Mouse (Mus musculus) midbrain, embryonic 16.5 days (tissue): ENCODE data around the gene Arsa. TPM values are rescaled to one million over a fixed set of nuclear protein-coding genes. Genes with fewer than 3 reads are reported as not detected.

Experiments
- ATAC-seq: fragments of 200-750 bp; cut with Nextera tagmentation; 2 replicates; pipeline ENCODE4 v1.8.0; 2017; ENCODE audit warnings: moderate TSS enrichment
- H3K27ac ChIP-seq: fragments of 300-500 bp; sonication (generic); 2 replicates; pipeline ENCODE4 v1.5.1; 2014; ENCODE audit warnings: mild to moderate bottlenecking, low read length, mixed read lengths
- H3K27me3 ChIP-seq: fragments of 300-500 bp; sonication (generic); 2 replicates; pipeline ENCODE4 v1.6.1; 2014; ENCODE audit warnings: low read depth, low read length, mixed read lengths; ENCODE audit not compliant: control insufficient read depth, insufficient read depth
- H3K36me3 ChIP-seq: fragments of 300-500 bp; sonication (generic); 2 replicates; pipeline ENCODE4 v1.6.1; 2014; ENCODE audit warnings: mild to moderate bottlenecking, low read length, moderate library complexity, mixed read lengths; ENCODE audit not compliant: control insufficient read depth, insufficient read depth
- H3K4me1 ChIP-seq: fragments of 300-500 bp; sonication (generic); 2 replicates; pipeline ENCODE4 v1.6.1; 2014; ENCODE audit warnings: mild to moderate bottlenecking, low read length, mixed read lengths; ENCODE audit not compliant: control insufficient read depth, insufficient read depth
- H3K4me2 ChIP-seq: fragments of 300-500 bp; sonication (generic); 2 replicates; pipeline ENCODE4 v1.6.1; 2014; ENCODE audit warnings: mild to moderate bottlenecking, low read length, mixed read lengths
- H3K4me3 ChIP-seq: fragments of 300-500 bp; sonication (generic); 2 replicates; pipeline ENCODE4 v1.5.1; 2014; ENCODE audit warnings: low read depth, mild to moderate bottlenecking, low read length, moderate library complexity, mixed read lengths
- H3K9ac ChIP-seq: fragments of 300-500 bp; sonication (generic); 2 replicates; pipeline ENCODE4 v1.6.1; 2014; ENCODE audit warnings: low read depth, low read length, mixed read lengths
- H3K9me3 ChIP-seq: fragments of 300-500 bp; sonication (generic); replicated peaks from 2 replicates; pipeline ENCODE4 v1.6.1; 2014; ENCODE audit warnings: mild to moderate bottlenecking, low read length, mixed read lengths; ENCODE audit not compliant: control insufficient read depth, poor library complexity, severe bottlenecking
- WGBS: fragments of 180-500 bp; shearing (Covaris S2); extraction: QIAGEN DNeasy Blood & Tissue Kit; methylation state at CpG from one replicate; pipeline ENCODE4 v1.1.7; 2014; 5-methylcytosine and 5-hydroxymethylcytosine counted together
- polyA plus RNA-seq: library from polyadenylated mRNA; unstranded; fragments of >200 nt; fragmentation: Nextera tagmentation; extraction: Ambion mirVana; gene quantifications from 2 replicates; pipeline ENCODE4 v1.2.1, GENCODE M21; 2015

Arsa gene
- polyA plus RNA-seq, 1 experiment from 2014 or later = 37.6 TPM

DNA sequence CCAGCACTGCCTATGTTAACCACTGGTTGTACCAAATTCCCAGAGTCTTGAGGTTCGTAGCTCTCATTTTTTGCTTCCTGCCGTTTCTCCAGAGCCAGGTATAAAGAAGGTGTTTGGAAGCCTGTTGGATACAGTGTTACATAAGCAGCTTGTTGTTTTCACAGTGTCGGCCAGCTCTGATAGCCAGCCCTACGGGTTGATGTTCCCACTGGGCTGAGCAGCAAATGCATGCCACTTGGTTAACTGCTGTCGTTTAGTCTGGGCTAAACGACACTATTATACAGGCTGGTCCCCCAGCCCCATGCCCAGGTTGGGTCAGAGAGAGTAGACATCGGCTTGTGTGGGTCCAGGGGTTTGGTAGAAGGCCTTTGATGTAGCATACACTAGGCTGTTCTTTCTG is 44.7 kb upstream of the Arsa start:
- 85% methylated on average over 7 of the region's 7 CpGs for WGBS
- Histone ChIP-seq H3K27me3 (no peaks in the 10 kb centered on the region), H3K9me3 (no peaks in the 10 kb centered on the region), H3K9ac (no peak overlapping the region), H3K4me1 (no peaks in the 10 kb centered on the region), H3K4me2 (no peak overlapping the region), H3K4me3 (no peak overlapping the region), H3K36me3 (peaks cover 3% of the 10 kb centered on the region; the same call in 1 of the 2 replicates), H3K27ac (no peak overlapping the region)
- ATAC-seq = no peak

DNA sequence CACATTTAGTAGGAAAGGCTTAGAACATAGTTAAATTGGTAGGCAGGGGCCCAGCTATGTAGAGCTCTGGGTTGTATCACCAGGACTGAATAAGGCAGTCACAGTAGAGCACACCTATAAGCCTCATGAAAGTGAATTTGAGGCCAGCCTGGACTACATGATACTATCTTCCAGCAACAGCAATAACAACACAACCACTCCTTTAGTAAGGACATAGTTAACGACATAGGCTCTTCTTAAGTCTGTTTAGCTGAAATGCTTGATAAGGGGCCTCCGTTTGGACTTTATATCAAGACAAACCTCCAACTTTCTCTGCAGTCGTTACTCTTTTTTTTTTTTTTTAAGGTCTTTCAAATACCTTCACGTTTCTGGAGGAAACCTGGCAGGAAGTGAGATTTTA is 35.5 kb upstream of the Arsa start:
- 87% methylated on average over 4 of the region's 4 CpGs for WGBS
- no peak for ATAC-seq
- no peak overlapping the region for H3K27ac ChIP-seq

DNA sequence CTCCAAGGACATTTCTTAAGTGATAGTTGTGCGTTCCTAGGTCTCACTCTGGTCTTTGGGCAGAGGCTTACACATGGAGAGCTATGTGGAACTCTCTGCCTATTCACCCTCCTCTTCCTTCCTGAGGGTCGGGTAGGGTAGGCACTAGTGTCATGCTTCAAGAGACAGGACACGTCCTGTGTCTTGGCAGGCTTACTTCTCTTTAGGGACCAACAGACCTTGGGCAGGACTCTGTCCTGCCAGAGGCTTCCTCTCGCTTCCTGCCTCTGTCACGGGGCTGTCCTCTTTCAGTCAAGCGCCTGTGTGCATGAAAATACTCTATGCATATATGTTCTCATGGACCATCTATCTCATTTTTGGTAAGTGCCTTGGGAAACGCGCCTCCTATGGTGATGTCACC is 30.5 kb upstream of the Arsa start:
- H3K4me3 ChIP-seq = no peak overlapping the region

More for the DNA sequence above, 35.5 kb upstream of the Arsa start:
- H3K36me3 ChIP-seq = peaks cover 2% of the 10 kb centered on the region; the same call in 1 of the 2 replicates
- no peaks in the 10 kb centered on the region for H3K27me3 ChIP-seq
- H3K4me2 ChIP-seq = no peak overlapping the region
- no peaks in the 10 kb centered on the region for H3K9me3 ChIP-seq
- H3K4me1 ChIP-seq = no peaks in the 10 kb centered on the region
- H3K9ac ChIP-seq = no peak overlapping the region
- no peak overlapping the region for H3K4me3 ChIP-seq

DNA sequence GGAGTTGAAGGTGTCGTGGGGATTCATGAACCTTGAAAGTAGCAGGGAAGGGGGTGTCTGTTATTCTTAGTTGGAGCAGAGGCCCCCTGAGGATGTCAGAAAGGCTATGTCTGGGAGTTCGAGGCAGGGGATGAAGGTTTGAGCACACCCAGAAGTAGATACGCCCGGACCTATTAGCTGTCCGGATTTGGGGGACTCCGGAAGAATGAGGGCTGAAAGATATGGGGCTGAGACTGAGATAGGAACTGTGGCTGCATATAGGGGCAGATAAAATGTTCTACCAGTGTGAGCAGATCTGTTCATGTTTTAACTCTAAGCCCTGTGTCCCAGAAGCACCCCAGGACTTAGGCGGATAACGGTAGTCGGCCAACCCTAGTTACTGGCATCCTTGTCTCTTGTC is 27.6 kb upstream of the Arsa start:
- Histone ChIP-seq H3K4me3 (no peak overlapping the region), H3K36me3 (peaks cover 21% of the 10 kb centered on the region), H3K4me2 (no peak overlapping the region), H3K9ac (no peak overlapping the region), H3K27ac (no peak overlapping the region), H3K4me1 (peaks cover 7% of the 10 kb centered on the region), H3K9me3 (no peaks in the 10 kb centered on the region), H3K27me3 (no peaks in the 10 kb centered on the region)
- ATAC-seq = no peak
- 97% methylated on average over 9 of the region's 9 CpGs for WGBS

More for the DNA sequence above, 30.5 kb upstream of the Arsa start:
- H3K27me3 ChIP-seq = no peaks in the 10 kb centered on the region
- no peak overlapping the region for H3K9ac ChIP-seq
- ATAC-seq = no peak
- no peak overlapping the region for H3K27ac ChIP-seq
- WGBS = 92% methylated on average over 8 of the region's 8 CpGs
- H3K4me1 ChIP-seq = no peaks in the 10 kb centered on the region
- H3K36me3 ChIP-seq = peaks cover 21% of the 10 kb centered on the region
- H3K4me2 ChIP-seq = no peak overlapping the region
- no peaks in the 10 kb centered on the region for H3K9me3 ChIP-seq

DNA sequence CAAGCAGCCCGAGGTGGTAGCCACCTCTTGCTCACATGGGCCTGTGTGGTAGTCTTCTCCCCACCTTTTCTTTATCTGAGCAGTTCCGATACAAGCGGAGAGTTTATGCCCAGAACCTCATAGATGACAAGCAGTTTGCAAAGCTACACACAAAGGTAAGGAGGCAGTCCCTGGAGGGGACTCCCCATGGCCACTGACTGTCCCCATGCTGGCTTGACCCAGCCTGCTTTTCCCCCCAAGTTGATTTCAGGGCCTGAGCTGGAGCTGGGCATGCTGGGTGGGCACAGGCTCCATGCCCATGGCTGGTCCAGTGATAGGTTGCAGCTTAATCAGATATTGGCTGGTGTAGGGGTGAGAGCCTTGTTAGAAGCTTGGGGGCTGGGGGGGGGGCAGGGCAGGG is 24.1 kb upstream of the Arsa start:
- Histone ChIP-seq H3K4me1 (peaks cover 14% of the 10 kb centered on the region), H3K36me3 (peaks cover 13% of the 10 kb centered on the region), H3K27ac (no peak overlapping the region), H3K9ac (no peak overlapping the region), H3K4me2 (peak overlapping the region; percentile 80; the same call in 1 of the 2 replicates), H3K9me3 (no peaks in the 10 kb centered on the region), H3K4me3 (no peak overlapping the region), H3K27me3 (no peaks in the 10 kb centered on the region)
- ATAC-seq = no peak
- WGBS = 84% methylated on average over 3 of the region's 3 CpGs

DNA sequence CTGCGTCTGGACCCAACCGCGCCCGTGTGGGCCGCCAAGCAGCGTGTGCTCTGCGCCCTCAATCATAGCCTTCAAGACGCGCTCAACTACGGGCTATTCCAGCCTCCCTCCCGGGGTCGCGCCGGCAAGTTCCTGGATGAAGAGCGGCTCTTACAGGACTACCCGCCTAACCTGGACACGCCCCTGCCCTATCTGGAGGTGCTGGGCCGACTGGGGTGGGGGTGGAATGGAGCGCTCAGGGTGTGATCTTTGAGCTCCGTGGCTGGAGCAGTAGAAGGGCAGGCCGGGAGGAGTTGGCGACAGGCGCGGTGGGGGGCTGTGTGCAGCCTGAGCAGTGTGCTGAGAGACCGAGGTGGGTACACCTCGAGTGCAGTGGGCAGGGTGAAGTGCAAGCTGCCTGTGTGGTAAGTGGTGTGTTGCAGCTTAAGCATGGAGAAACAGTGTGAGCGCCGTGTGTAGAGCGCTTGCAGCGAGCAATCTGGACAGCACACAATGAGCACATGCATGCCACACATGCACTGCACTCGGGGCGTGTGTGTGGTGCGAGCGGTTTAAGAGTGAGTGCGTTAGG is 23.1 kb upstream of the Arsa start:
- Histone ChIP-seq H3K9me3 (no peaks in the 10 kb centered on the region), H3K36me3 (peaks cover 13% of the 10 kb centered on the region), H3K4me3 (peak overlapping the region; percentile 78), H3K4me2 (peak overlapping the region; percentile 80), H3K27ac (peak overlapping the region; percentile 86), H3K4me1 (peaks cover 14% of the 10 kb centered on the region), H3K27me3 (no peaks in the 10 kb centered on the region), H3K9ac (peak overlapping the region; percentile 93)
- peak; percentile 54 for ATAC-seq
- WGBS = under 1% methylated on average over 35 of the region's 35 CpGs

DNA sequence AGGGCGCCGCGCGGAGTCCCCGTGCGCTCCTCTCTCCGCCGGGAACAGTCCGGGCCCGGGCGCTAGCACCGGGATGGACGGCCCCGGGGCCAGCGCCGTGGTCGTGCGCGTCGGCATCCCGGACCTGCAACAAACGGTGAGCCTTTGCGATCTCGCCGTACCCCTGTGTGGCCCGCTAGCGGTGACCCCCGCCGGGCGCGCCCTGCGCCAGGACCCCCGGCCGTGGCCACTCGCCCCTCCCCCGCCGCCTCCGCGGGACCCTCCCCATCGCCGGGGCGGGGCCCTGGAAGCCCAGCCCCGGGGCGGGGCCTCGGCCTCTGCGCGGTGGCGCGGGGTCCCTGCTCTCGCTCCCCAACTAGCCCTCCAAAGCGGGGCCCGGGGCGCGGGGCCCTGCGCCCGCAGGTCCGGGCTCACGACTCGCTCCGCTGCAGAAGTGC is 22.6 kb upstream of the Arsa start:
- peaks cover 13% of the 10 kb centered on the region for H3K36me3 ChIP-seq
- peak overlapping the region; percentile 86 for H3K27ac ChIP-seq
- H3K4me3 ChIP-seq = peak overlapping the region; percentile 78
- no peaks in the 10 kb centered on the region for H3K27me3 ChIP-seq
- no peaks in the 10 kb centered on the region for H3K9me3 ChIP-seq
- under 1% methylated on average over 40 of the region's 60 CpGs for WGBS
- peak overlapping the region; percentile 93 for H3K9ac ChIP-seq
- peaks cover 14% of the 10 kb centered on the region for H3K4me1 ChIP-seq
- peak; percentile 78 for ATAC-seq
- H3K4me2 ChIP-seq = peak overlapping the region; percentile 80

DNA sequence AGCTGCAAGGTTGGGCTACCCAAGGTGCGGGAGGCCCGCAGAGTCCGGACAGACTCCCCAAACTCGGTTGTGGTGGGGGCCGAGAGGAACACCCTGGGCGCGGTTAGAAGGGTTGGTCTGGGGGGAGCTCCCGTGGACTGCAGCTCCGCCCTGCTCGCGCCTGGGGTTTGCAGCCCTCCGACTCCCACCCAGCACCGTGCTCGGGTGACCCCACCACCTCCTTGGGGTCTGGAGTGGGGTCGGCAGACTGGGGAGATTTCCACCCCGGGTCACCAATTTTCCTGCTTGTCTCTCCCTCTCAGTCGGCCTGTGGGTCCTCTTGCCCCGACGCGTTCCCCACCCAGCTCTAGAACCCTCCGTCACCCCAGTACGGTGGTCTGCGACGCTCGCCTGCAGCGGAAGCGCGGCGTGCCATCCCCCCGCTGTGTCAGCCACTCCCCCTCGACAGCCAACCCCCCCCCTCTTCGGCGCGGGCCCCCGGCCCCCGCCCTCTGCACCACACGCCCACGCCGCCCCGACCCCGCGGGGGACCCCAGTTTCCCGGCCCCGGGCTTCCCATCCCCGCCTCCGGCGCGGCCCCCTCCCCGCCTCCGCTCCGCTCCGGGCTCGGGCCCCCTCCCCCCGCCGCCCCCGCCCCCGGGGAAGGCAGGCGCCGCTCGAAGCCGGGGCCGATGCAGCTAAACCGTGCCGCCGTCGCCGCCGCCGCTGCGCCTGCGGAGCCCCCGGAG is 21.9 kb upstream of the Arsa start, which contains the start of gene Shank3:
Gene Shank3, plus strand, starts transcription at position 663 of the 728 bp plus-strand sequence.
- Histone ChIP-seq H3K4me3 (peak within 1 kb of the TSS; percentile 78), H3K4me2 (peak within 1 kb of the TSS; percentile 80), H3K27me3 (no peaks in the 10 kb centered on the region), H3K9ac (peak within 1 kb of the TSS; percentile 93), H3K36me3 (peaks cover 10% of the 10 kb centered on the region), H3K27ac (peak within 1 kb of the TSS; percentile 86), H3K4me1 (peaks cover 14% of the 10 kb centered on the region), H3K9me3 (no peaks in the 10 kb centered on the region)
- ATAC-seq = peak; percentile 47
- 2% methylated on average over 22 of the region's 72 CpGs for WGBS
